Mouse (Mus musculus): ENCODE measurements around the gene Psmb8.

Psmb8 gene

DNA sequence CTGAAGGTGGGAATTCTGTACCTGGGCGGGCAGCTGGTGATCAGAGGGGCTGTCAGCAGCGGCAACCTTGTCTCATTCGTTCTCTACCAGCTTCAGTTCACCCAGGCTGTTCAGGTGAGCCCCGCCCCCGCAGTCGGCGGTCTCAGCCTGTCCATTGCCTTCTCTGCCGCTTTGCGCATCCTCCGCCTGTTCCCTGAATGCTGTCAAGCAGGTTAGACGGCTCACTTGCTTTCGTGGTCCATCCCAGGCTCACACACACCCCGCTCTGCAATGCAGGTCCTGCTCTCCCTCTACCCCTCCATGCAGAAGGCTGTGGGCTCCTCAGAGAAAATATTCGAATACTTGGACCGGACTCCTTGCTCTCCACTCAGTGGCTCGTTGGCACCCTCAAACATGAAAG is 4.7 kb upstream of the Psmb8 start:
- no peak for DNase-seq (ENCODE audit: low spot score in 2 of 2)

DNA sequence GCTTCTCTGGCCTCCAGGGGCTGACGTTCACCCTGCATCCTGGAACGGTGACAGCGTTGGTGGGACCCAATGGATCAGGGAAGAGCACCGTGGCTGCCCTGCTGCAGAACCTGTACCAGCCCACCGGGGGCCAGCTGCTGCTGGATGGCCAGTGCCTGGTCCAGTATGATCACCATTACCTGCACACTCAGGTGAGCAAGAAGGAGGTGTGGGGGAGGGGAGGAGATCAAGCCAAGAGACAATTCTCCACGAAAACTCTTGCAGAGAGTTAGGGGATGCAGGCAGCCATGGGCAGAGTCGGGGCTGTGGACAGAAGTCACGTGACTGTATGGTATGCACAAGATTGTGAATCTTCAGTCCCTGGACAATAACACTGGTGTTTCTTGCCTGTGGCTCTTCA is 4.1 kb upstream of the Psmb8 start:
- no peak for DNase-seq (ENCODE audit: low spot score in 2 of 2)

DNA sequence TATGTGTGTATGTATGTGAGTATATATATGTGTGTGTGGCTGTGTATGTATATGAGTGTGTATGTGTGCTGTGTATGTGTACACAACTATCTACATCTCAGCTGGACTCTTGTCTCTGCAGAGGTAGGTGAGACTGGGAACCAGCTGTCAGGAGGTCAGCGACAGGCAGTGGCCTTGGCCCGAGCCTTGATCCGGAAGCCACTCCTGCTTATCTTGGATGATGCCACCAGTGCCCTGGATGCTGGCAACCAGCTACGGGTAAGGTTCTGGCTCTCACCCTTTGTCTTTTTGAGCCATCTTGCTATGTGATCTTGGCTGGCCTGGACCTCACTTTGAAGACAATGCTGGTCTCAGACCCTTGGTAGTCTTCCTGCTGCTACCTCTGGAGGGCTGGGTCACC is 2.8 kb upstream of the Psmb8 start:
- no peak for DNase-seq (ENCODE audit: low spot score in 2 of 2)

DNA sequence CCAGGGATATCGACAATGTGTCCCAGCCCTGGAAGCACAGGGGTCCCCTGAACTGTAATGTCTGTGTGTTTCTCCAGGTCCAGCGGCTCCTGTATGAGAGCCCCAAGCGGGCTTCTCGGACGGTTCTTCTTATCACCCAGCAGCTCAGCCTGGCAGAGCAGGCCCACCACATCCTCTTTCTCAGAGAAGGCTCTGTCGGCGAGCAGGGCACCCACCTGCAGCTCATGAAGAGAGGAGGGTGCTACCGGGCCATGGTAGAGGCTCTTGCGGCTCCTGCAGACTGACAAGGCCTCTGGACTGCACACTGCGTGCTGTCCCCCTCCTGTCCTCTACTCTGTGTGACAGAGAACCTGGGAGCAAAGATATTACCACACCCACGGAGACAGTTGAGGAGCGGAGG is 1.0 kb upstream of the Psmb8 start:
- DNase-seq (ENCODE audit: low spot score in 2 of 2), result peak; percentile 86

DNA sequence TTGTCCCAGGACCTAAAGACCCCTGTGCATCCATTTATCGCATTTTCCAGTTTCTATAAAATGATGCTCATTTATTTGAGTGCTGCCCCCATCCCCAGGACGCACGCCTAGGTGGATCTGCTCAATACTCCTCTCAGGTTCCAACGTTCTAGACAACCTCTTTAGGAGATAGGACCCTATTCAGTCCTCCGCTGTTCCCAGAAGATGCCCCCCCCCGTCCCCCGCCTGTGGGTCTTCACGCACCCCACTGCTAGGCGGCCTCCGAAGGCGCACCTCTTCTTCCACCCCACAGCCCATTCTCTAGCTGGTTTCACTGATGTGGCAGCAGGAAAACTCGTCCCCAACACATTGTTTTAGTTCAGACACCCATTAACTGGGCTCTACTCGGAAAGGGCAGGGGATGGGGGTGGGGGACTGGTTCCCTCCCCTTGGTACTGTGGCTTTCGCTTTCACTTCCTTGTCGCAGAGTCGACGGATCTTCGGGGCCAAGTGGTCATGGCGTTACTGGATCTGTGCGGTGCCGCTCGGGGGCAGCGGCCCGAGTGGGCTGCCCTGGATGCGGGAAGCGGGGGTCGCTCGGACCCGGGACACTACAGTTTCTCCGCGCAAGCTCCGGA is 491 bp downstream of the Psmb8 start:
- DNase-seq (ENCODE audit: low spot score in 2 of 2), result peak; percentile 88 to 90

DNA sequence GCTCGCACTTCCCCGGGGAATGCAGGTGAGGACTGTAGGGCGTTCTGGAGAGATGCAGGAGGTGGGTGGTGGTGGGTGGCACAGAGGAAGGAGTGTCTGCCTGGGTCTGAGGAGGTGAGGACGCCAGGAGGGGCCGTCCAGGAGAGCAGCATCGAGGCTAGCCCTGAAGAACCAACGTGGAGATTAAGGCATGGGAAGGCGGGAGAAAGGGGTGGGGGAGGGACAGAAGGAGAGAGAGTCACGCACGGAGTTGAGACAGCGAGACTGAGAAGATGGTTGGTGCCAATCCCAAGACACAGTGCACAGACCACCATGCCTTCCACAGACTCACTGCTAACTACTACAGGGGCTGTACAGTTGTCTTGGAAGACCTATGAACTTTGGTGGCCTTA is 996 bp downstream of the Psmb8 start:
- no peak for DNase-seq (ENCODE audit: low spot score in 2 of 2)

DNA sequence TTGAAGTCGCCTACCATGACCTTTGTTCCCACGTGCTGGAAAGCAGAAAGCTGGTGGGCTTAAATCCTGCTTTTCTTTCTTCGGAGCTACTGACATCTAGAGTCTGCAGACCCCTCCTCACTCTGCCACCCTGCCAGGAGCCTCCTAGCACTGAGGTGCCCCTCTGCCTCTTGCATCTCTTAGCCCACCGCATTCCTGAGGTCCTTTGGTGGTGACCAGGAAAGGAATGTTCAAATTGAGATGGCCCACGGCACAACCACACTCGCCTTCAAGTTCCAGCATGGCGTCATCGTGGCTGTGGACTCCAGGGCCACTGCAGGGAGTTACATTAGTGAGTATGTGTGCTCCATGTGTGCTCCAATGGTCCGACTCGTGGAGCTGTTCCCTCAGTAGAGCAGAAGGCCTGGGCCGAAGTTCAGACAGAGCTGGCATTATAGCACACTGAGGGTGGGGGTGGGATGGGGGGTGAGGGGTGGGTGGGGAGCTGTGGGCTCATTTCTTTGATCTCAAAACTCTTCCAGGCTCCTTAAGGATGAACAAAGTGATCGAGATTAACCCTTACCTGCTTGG is 1.6 kb downstream of the Psmb8 start:
- no peak for DNase-seq (ENCODE audit: low spot score in 2 of 2)

DNA sequence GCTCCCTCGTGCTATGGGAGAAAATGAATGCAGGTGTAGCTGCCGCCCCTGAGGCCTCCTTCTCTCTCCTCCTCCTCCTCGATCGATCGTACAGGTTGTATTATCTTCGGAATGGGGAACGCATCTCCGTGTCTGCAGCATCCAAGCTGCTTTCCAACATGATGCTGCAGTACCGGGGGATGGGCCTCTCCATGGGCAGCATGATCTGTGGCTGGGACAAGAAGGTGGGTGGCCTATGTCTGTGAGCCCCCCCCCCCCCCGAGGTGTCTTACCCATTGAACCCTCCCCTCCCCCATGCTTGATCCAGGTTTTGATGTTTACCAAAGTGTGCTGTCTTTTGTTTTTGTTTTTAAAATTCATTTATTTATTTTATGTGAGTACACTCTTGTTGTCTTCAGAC is 2.5 kb downstream of the Psmb8 start:
- DNase-seq (ENCODE audit: low spot score in 2 of 2), result no peak

DNA sequence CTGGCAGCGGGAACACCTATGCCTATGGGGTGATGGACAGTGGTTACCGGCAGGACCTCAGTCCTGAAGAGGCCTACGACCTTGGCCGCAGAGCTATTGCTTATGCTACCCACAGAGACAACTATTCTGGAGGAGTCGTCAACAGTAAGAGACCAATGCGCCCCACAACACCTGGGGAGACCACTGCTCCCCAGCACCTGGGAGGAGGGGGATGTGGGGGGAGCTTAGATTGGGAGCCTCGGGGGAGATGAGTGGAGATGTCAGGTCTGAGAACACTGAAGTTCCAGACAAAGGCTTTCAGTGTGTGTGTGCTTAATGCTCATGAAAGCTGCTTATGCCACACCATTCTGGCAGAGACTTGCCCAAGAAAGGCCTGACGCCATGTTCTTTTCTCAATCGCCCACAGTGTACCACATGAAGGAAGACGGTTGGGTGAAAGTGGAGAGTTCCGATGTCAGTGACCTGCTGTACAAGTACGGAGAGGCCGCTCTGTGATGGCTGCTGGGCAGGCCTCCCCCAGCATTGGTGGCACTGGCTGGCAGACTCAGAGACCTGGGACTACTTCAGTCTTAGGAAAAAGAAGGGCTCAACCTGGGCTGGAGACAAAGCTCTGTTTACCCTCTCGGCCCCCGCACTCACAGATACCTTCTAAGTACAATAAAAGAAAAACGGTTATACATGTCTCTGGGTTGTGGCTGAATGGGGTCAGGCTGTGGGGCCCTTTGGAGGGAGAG is 3.4 kb downstream of the Psmb8 start:
- DNase-seq (ENCODE audit: low spot score in 2 of 2), result no peak

DNA sequence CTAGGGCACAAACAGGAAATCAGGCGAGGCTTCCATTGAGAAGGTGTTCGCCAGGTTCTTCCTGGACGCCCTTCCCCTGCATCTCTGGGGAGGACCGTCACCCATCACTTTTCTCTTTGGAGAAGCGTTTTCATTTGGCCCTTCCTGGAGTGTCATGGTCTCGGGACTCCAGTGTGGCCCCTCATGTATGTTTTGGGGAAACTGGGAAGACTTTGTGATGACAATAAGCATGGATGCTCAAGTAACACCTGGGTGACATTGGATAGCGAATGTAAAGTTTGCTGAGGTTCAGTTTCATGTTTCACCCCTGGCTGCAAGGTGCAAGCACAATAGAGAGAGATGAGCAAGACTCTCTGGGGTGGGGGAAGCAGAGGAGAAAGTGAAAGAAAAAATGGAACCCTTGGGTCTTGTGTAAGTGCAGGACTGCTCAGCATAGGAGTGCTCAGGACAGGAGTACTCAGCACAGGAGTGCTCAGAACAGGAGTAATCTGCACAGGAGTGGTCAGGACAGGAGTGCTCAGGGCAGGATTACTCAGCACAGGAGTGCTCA is 4.1 kb downstream of the Psmb8 start:
- no peak for DNase-seq (ENCODE audit: low spot score in 2 of 2)

DNA sequence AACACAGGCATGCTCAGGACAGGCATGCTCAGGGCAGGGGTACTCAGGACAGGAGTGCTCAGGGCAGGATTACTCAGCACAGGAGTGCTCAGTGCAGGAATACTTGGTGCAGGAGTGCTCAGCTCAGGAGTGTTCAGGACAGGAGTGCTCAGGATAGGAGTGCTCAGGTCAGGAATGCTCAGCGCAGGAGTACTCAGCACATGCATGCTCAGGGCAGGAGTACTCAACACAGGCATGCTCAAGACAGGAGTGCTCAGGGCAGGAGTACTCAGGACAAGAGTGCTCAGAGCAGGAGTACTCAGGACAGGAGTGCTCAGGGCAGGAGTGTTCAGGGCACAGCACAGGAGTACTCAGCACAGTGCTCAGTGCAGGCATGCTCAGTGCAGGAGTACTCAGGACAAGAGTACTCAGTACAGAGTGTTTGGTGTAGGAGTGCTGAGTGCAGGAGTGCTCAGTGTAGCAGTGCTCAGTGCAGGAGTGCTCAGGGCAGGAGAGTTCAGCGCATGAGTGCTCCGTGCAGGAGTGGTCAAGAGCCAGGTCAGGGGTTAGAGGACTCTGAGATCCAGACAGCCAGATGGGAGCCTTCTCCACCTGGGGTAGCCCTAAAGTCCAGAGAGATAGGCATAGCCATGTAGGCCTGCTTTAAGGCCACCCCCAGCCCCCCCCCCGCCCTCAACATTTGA is 5.4 kb downstream of the Psmb8 start:
- no peak for DNase-seq (ENCODE audit: low spot score in 2 of 2)

DNA sequence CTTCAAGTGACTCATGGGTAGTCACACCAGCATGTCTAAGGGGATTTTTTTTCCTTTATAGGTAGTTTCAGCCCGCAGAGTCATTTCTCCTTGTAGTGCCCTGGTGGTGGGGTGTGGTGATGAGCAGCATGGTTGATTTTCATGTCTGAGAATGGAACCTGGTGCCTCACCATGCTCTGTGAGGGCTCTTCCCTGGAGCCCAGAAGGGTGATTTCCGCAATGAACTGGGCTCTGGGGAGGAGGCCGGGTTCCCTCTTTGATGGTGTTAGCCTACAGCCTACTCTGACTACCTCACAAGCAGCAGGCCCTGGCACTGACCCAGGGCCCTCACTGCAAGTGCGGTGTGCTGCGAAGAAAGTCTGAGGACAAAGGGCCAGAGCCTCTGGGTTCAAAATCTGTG is 5.9 kb downstream of the Psmb8 start, which contains the start of gene Tap2:
Gene Tap2 (plus strand): TSS at position 84 of the 400 bp plus-strand sequence.
- DNase-seq (ENCODE audit: low spot score in 2 of 2), result no peak

DNA sequence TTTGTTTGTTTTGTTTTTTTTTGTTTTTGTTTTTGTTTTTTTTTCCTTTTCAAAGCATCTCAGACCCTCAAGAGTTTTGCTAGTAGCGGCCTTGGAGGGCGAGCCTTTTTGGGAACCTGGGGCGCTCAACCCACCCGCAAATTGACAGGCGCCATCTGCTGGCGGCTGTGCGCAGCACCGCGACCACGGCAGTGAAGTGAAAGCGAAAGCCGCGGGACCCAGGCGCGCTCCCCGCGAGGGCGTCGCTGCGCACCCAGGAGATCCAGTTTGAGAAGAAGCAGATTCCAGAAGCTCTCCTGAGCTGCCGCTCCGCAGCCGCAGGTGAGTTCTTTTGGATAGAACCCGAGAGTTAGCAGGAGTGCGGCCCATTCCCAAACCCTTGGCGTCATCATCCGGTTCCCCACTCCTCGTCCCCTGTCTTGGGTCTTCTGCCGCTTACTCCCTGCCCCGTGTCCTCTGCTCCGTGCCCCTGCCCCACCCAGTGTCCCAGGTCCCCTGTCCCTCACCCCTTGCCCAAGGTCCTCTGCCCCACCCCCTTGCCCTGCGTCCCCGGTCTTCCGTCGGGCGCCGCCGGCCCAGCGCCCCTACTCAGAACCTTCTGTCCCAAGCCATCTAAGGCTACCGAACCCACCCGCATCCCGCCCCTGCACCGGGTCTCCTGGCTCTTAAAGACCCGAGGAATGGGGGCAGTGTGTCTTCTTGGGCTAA is 6.9 kb downstream of the Psmb8 start:
- DNase-seq (ENCODE audit: low spot score in 2 of 2), result peak; percentile 90 to 91

DNA sequence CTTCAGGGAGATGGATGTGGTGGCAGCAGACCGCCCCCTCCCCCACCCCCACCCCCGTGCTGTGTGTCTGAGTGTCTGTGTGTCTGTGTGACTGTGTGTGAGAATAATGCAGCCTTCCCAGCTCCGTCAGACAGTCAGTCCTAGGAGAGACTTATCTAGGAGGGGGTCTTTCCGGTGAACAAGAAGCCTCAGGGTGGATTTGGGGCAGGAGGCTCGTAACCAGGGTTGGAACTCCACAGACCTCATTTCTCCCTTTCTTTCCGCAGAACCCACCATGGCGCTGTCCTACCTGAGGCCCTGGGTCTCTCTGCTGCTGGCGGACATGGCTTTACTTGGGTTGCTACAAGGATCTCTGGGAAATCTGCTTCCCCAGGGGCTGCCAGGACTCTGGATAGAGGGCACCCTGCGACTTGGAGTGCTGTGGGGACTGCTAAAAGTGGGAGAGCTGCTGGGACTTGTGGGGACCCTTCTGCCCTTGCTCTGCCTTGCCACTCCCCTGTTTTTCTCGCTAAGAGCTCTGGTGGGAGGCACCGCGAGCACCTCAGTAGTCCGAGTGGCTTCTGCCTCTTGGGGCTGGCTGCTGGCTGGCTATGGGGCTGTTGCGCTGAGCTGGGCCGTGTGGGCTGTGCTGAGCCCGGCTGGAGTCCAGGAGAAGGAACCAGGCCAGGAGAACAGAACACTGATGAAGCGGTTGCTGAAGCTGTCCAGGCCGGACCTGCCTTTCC is 7.7 kb downstream of the Psmb8 start:
- peak in 1 of 2 experiments; percentile 31 for DNase-seq (ENCODE audit: low spot score in 2 of 2)

DNA sequence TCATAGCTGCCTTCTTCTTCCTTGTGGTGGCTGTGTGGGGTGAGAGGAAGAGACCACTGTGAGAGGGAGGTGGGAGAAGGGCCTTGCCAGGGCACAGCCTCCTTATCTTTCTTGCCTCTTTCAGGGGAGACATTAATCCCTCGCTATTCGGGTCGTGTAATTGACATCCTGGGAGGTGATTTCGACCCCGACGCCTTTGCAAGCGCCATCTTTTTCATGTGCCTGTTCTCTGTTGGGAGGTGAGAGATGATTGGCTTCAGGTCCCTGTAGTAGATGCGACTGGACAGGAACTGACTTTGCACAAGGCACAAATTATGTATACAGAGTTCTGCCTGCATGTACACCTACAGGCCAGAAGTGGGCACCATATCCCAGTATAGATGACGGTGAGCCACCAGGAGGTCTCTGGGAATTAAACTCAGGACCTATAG is 8.2 kb downstream of the Psmb8 start:
- DNase-seq (ENCODE audit: low spot score in 2 of 2), result peak; percentile 55 to 60

DNA sequence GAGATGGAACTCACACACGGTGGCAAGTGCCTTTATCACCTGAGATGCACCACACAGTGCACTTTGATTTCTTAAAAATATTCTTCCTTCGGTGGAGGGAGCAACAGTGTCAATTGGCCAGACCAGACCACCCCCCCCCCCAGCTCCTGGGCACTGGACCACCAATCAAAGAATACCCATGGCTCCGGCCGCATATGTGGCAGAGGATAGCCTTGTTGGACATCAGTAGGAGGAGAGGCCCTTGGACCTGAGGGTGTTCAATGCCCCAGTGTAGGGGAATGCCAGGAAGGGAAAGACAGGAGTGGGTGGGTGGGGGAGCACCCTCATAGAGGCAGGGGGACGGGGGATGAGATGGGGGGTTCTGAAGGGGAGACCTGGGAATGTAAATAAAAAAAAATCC is 9.2 kb downstream of the Psmb8 start:
- no peak for DNase-seq (ENCODE audit: low spot score in 2 of 2)

DNA sequence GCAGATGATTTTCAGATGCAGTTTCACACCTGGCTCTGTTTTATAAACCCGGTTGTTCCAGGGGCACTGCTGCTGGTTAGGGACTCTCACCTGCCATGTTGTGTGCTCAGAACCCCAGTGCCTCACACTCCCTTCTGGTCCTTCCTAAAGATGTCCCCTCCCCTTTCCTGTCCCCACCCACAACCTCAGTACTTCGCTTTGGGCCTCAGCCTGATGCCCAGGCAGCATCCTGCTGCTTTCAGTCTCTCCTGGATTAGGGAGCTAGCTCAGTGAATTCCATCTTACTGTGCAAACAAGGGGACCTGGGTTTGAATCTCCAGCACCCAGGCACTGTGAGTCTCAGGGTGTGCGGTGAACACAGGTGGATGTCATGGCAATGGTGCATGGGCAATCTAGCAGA is 9.9 kb downstream of the Psmb8 start:
- DNase-seq (ENCODE audit: low spot score in 2 of 2), result peak; percentile 44 to 58

DNA sequence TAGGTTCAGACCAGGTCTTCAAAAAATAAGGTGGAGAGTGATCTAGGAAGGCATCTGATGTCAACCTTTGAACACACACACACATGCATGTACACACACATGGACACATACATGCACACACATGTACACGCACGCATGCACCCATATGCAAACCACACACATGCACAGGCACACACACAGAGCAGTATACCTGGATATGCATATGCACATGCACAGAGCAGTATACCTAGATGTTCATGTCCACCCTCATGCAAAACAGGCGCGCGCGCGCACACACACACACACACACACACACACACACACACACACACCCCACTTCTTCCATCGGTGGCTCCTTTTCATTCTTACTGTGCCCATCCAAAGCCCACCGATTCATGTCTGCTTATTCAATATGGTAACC is 10.3 kb downstream of the Psmb8 start:
- peak in 1 of 2 experiments; percentile 4 for DNase-seq (ENCODE audit: low spot score in 2 of 2)

DNA sequence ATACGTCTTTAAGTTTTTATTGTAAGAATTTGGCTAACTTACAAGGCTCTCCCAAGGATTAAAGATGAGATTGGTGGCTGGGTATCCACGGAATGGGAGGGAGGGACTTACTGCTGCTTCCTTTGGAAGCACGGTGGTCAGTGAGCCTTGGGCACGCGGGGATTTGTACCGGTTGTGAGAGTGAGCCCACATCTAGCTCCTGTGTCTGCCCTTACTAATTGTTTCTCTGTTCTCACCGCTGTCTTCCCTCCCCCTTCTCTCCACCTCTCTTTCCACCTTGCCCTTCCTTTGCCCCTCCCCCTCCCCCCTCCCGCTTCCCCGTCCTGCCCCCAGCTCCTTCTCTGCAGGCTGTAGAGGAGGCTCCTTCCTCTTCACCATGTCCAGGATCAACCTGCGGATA is 10.9 kb downstream of the Psmb8 start:
- no peak for DNase-seq (ENCODE audit: low spot score in 2 of 2)

DNA sequence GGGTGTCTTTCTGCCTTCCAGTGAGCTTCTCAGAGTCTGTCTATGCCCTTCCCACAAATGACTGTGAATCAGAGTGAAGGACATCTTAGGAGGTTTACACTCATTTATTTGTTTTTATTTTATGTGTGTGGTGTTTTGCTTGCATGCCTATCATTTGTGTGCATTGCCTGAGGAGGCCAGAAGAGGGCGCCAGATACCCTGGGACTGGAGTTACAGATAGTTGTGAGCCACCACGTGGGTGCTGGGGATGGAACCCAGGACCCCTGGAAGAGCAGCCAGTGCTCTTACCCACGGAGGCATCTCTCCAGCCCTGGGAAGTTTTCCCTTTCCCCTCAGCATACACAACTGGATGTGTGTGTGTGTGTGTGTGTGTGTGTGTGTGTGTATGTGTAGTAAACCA is 12.2 kb downstream of the Psmb8 start:
- peak in 1 of 2 experiments; percentile 20 for DNase-seq (ENCODE audit: low spot score in 2 of 2)

DNA sequence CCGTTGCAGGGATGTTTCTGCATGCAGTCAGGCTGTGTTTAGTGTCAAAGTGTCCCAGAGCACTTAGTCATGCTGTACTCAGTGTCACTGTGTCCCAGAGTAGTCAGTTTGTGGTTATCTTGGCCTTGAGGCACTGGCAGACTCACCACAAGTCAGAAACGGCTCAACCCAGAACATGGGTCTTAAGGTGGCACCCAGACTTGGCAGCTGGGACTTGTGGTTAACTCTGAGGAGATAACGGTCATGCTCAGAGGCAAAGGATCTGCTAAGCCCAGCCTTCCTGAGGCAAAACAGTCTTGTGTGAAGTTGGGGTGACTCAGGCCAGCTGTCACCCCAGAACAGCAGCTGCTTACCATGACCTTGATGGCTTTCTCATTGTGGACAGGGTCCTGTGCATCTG is 13.1 kb downstream of the Psmb8 start:
- peak; percentile 35 to 48 for DNase-seq (ENCODE audit: low spot score in 2 of 2)

All from spleen, postnatal 36 days (tissue).